Mouse (Mus musculus) intestine, postnatal 0 days (tissue): ENCODE results near the gene Nhsl1. TPM values are rescaled to one million over a fixed set of nuclear protein-coding genes. Genes with fewer than 3 reads are reported as not detected.

Experiments used
- ATAC-seq: fragments of 200-750 bp; cut with Nextera tagmentation; 2 replicates; pipeline ENCODE4 v1.8.0; 2017; ENCODE audit warnings: mild to moderate bottlenecking, moderate TSS enrichment, moderate library complexity
- H3K27ac ChIP-seq: fragments of 300-500 bp; sonication (generic); 2 replicates; pipeline ENCODE4 v1.5.1; 2014; ENCODE audit warnings: mild to moderate bottlenecking, low read depth, low read length, moderate library complexity
- H3K27me3 ChIP-seq: fragments of 300-500 bp; sonication (generic); replicated peaks from 2 replicates; pipeline ENCODE4 v1.6.1; 2014; ENCODE audit warnings: low read length, mixed read lengths; ENCODE audit not compliant: control insufficient read depth, insufficient read depth
- H3K36me3 ChIP-seq: fragments of 300-500 bp; sonication (generic); 2 replicates; pipeline ENCODE4 v1.6.1; 2014; ENCODE audit warnings: mild to moderate bottlenecking, moderate library complexity; ENCODE audit not compliant: control insufficient read depth, insufficient read depth
- H3K4me1 ChIP-seq: fragments of 300-500 bp; sonication (generic); replicated peaks from 2 replicates; pipeline ENCODE4 v1.6.1; 2014; ENCODE audit warnings: antibody characterized with exemption, low read length, mixed read lengths; ENCODE audit not compliant: control insufficient read depth, insufficient read depth
- H3K4me2 ChIP-seq: fragments of 300-500 bp; sonication (generic); replicated peaks from 2 replicates; pipeline ENCODE4 v1.6.1; 2014; ENCODE audit warnings: low read depth, mild to moderate bottlenecking, moderate library complexity
- H3K4me3 ChIP-seq: fragments of 300-500 bp; sonication (generic); 2 replicates; pipeline ENCODE4 v1.5.1; 2014; ENCODE audit warnings: low read depth, low read length
- H3K9ac ChIP-seq: fragments of 300-500 bp; sonication (generic); 2 replicates; pipeline ENCODE4 v1.6.1; 2014; ENCODE audit warnings: mild to moderate bottlenecking, low read depth, low read length
- H3K9me3 ChIP-seq: fragments of 300-500 bp; sonication (generic); 2 replicates; pipeline ENCODE4 v1.6.1; 2016; ENCODE audit warnings: mixed run types; ENCODE audit not compliant: control insufficient read depth
- CTCF ChIP-seq: sonication (generic); IDR thresholded peaks from 2 replicates; pipeline ENCODE4 v1.5.1; 2016; ENCODE audit warnings: low read depth, mild to moderate bottlenecking, control low read depth, antibody characterized with exemption, moderate library complexity
- WGBS: fragments of 180-500 bp; shearing (Covaris S2); extraction: QIAGEN DNeasy Blood & Tissue Kit; methylation state at CpG from one replicate; pipeline ENCODE4 v1.1.7; 2014; 5-methylcytosine and 5-hydroxymethylcytosine counted together
- polyA plus RNA-seq: library from polyadenylated mRNA; unstranded; fragments of >200 nt; fragmentation: Nextera tagmentation; extraction: Ambion mirVana; gene quantifications from 2 replicates; pipeline ENCODE4 v1.2.1, GENCODE M21; 2015

The Nhsl1 gene
- polyA plus RNA-seq, 1 experiment from 2014 or later, result 12.5 TPM

DNA sequence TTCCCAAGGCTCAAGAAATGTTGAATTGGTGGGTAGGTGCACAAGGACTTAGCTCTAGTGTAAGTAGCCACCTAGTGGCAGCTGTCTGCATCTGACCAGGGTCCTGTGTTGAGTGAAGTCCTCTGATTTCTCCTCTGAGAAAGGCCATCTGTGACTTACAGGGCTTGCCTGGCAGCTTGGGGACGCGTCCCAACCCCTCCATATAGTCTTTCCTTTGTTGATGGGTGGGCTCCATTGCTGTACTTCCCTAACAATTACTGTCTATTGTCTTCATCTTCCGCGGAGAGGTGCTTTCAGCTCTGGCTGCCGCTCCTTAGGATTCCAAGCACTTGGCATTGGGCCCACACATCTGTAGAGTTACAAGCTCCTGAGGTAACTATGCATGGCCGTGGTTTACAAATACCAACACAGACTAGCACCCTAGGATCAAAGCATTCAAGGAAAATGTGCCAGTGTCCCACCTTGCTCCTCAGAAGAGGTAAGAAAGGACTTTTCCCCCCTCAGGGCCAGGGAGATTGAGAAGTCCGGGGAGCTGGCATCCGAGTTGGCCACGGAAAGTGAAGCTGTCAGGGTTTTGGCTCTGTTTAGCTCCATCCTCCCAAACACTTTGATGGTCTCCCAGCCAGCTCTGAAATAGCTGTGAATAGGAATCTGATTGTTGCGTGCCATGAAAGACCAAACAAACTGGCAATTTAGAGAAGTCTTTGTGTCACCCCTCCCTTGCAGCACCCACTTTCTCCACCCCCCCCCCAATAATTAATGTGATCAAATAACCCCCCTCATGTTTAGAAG lies 70.2 kb downstream of the Nhsl1 start:
- H3K27me3 ChIP-seq, result no peaks in the 10 kb centered on the region
- no peak overlapping the region for H3K9ac ChIP-seq
- no peak overlapping the region for H3K4me3 ChIP-seq
- H3K9me3 ChIP-seq, result no peaks in the 10 kb centered on the region
- no peak; the same call in 1 of the 2 replicates for ATAC-seq
- H3K36me3 ChIP-seq, result no peaks in the 10 kb centered on the region
- WGBS, result 48% methylated on average over 10 of the region's 10 CpGs
- peak; percentile 87 for TF ChIP-seq CTCF
- H3K4me1 ChIP-seq, result no peaks in the 10 kb centered on the region
- H3K4me2 ChIP-seq, result 0 out of 2 replicates have a peak overlapping the region, but pooled peaks have one; percentile 1
- H3K27ac ChIP-seq, result no peak overlapping the region

DNA sequence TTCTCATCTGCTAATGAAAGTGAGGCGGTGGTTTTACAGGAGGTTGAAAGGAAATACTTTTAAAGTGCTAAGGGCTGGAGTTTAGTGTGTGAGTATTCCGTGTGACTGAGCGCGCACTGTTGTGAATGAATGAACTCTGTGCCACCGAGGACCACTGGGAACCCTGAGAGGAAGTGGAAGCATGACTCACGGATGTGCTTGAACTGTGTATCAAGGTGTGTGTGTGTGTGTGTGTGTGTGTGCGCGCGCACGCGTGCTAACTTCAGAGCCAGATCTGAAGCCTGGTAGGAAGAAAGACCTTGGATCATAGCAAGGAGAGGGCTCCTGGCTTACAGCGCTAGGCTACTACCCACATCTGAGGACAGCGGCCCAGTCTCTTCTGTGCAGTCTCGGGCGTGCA lies 71.2 kb downstream of the Nhsl1 start:
- 80% methylated on average over 15 of the region's 15 CpGs for WGBS
- no peak overlapping the region for H3K4me2 ChIP-seq
- no peak overlapping the region for H3K27ac ChIP-seq
- H3K4me3 ChIP-seq, result no peak overlapping the region
- no peak for ATAC-seq
- TF ChIP-seq CTCF, result no peak
- H3K36me3 ChIP-seq, result no peaks in the 10 kb centered on the region
- no peaks in the 10 kb centered on the region for H3K27me3 ChIP-seq
- H3K9ac ChIP-seq, result no peak overlapping the region
- 0 out of 2 replicates have a peak, but pooled peaks cover 3% of the 10 kb centered on the region for H3K4me1 ChIP-seq
- H3K9me3 ChIP-seq, result no peaks in the 10 kb centered on the region

DNA sequence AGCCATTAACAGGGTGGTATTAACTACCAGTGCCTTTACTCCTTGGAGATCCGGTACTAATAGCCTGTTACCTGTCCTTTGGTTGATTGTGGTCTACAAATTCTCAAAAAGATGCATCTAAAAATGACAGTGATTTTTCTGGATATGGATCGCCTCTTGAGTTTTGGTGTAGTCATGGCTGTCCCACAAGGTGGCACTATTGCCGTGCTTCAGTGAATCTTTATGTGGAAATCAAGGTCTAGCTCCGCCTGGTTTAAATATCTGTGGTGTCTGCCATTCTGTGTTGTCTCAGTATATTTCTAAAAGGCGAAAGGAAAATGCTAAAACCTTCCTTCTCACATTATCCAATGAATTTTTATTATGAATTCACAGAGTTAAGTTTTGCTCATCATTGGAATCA lies 72.8 kb downstream of the Nhsl1 start:
- no peak overlapping the region for H3K27ac ChIP-seq
- no peaks in the 10 kb centered on the region for H3K9me3 ChIP-seq
- no peaks in the 10 kb centered on the region for H3K27me3 ChIP-seq
- no peak overlapping the region for H3K4me3 ChIP-seq
- H3K4me1 ChIP-seq, result 0 out of 2 replicates have a peak, but pooled peaks cover 3% of the 10 kb centered on the region
- no peak overlapping the region for H3K9ac ChIP-seq
- no peak for ATAC-seq
- no peaks in the 10 kb centered on the region for H3K36me3 ChIP-seq
- no peak overlapping the region for H3K4me2 ChIP-seq
- TF ChIP-seq CTCF, result peak; percentile 83
- WGBS, result 37% methylated on average over 5 of the region's 5 CpGs

DNA sequence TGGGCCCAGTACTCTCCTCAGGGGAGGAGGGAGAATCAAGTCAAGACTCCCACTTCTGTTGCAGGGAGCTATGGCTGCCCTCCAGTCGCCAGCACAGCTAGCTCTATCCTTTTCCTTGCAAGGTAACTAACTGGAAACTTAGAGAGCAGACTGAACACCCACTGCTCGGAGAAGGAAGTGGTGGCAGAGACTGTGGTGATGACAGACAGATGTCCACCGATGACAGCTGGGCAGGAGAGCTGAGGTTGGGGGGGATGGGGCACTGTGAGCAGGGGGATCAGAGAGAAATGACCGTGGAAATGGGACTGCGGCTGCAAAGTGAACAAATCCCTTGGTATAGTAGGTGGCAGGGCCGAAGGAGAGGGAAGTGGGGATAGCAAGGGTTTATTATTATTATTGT lies 73.5 kb downstream of the Nhsl1 start:
- H3K4me1 ChIP-seq, result 0 out of 2 replicates have a peak, but pooled peaks cover 3% of the 10 kb centered on the region
- no peak overlapping the region for H3K27ac ChIP-seq
- no peak for TF ChIP-seq CTCF
- no peak overlapping the region for H3K9ac ChIP-seq
- H3K36me3 ChIP-seq, result no peaks in the 10 kb centered on the region
- ATAC-seq, result no peak
- H3K4me2 ChIP-seq, result no peak overlapping the region
- H3K9me3 ChIP-seq, result no peaks in the 10 kb centered on the region
- H3K27me3 ChIP-seq, result no peaks in the 10 kb centered on the region
- no peak overlapping the region for H3K4me3 ChIP-seq
- WGBS, result 85% methylated on average over 6 of the region's 6 CpGs

DNA sequence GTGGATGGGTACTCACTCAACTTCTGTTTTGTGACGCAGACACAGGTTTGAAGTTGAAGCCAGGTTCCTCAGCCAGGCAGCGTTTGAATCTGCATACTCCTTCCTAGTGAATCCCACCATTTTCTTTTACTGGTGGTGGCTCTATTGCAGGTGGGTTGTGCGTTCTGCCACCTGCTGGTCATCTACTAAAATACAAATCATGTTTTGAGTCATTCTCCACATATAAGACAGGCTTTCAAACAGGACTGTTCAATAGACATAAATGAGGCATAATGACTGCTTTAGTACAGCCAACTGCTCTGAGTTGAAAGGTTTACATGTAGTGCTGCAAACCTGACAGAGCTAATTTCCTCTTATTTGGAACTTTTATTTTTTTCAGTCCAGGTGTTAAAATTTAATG lies 75.0 kb downstream of the Nhsl1 start:
- H3K4me1 ChIP-seq, result 0 out of 2 replicates have a peak, but pooled peaks cover 3% of the 10 kb centered on the region
- no peak overlapping the region for H3K4me3 ChIP-seq
- WGBS, result 61% methylated on average over 3 of the region's 3 CpGs
- H3K27me3 ChIP-seq, result no peaks in the 10 kb centered on the region
- no peak for ATAC-seq
- H3K9ac ChIP-seq, result no peak overlapping the region
- no peak overlapping the region for H3K4me2 ChIP-seq
- H3K27ac ChIP-seq, result no peak overlapping the region
- TF ChIP-seq CTCF, result peak; percentile 70
- H3K9me3 ChIP-seq, result no peaks in the 10 kb centered on the region
- H3K36me3 ChIP-seq, result no peaks in the 10 kb centered on the region

DNA sequence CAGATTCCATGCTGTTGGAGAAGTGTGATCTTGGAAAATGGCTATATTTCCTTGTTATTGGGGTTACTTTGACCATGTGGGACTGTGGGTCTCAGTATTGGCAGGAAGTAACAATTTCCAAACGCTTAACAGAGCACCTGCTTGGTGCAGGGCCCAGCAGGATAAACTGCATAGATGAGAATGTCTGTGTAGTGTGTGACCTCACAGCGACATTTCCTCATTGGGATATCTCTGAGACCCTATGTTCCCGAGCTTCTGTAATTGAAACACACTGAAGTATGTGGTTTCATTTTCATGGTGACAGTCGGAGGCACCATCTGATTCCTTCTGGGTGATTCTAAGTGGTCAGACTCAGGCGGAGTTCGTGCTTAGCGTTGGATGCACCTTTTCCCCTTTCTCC lies 75.5 kb downstream of the Nhsl1 start:
- Histone ChIP-seq H3K4me2 (peak overlapping the region; percentile 51; the same call in 1 of the 2 replicates), H3K9ac (no peak overlapping the region), H3K27ac (no peak overlapping the region), H3K4me3 (no peak overlapping the region), H3K4me1 (0 out of 2 replicates have a peak, but pooled peaks cover 3% of the 10 kb centered on the region), H3K36me3 (no peaks in the 10 kb centered on the region), H3K27me3 (no peaks in the 10 kb centered on the region), H3K9me3 (no peaks in the 10 kb centered on the region)
- 65% methylated on average over 7 of the region's 7 CpGs for WGBS
- no peak for TF ChIP-seq CTCF
- peak; percentile 39; the same call in 1 of the 2 replicates for ATAC-seq
